Mouse (Mus musculus): ENCODE results near the gene Itga1. TPM values are rescaled to one million over a fixed set of nuclear protein-coding genes. Genes with fewer than 3 reads are reported as not detected.
A peak's percentile ranks its signal among the peaks of the same experiment; 100 is the strongest.

Itga1 gene
- polyA plus RNA-seq, 1 experiment from 2014 or later, result 21.0 TPM

GRCm38 (mm10) chr13:115078997-115079685 lies 22.6 kb downstream of the Itga1 start:
- Histone ChIP-seq H3K9me3 (ENCODE audit: control insufficient read depth, low read length) (no peaks in the 10 kb centered on the region), H3K27me3 (ENCODE audit: control insufficient read depth, insufficient read depth, low read length) (no peaks in the 10 kb centered on the region), H3K9ac (ENCODE audit: low read depth, low read length) (no peak overlapping the region), H3K4me1 (ENCODE audit: control insufficient read depth, insufficient read depth, low read length) (0 out of 2 replicates have a peak, but pooled peaks cover 3% of the 10 kb centered on the region), H3K36me3 (ENCODE audit: control insufficient read depth, insufficient read depth, low read length) (no peaks in the 10 kb centered on the region), H3K4me3 (ENCODE audit: low read length) (no peak overlapping the region), H3K27ac (ENCODE audit: low read depth, low read length) (no peak overlapping the region), H3K4me2 (replicated peaks; ENCODE audit: low read depth, low read length) (no peak overlapping the region)
- 89% methylated on average over 6 of the region's 6 CpGs for WGBS
- ATAC-seq (ENCODE audit: low FRiP score, low TSS enrichment), result no peak

- Histone ChIP-seq H3K4me3 (ENCODE audit: low read length) (no peak overlapping the region), H3K27ac (ENCODE audit: low read depth, low read length) (no peak overlapping the region), H3K4me2 (replicated peaks; ENCODE audit: low read depth, low read length) (no peak overlapping the region), H3K9me3 (ENCODE audit: control insufficient read depth, low read length) (no peaks in the 10 kb centered on the region), H3K36me3 (ENCODE audit: control insufficient read depth, insufficient read depth, low read length) (no peaks in the 10 kb centered on the region), H3K9ac (ENCODE audit: low read depth, low read length) (no peak overlapping the region), H3K27me3 (ENCODE audit: control insufficient read depth, insufficient read depth, low read length) (no peaks in the 10 kb centered on the region), H3K4me1 (ENCODE audit: control insufficient read depth, insufficient read depth, low read length) (0 out of 2 replicates have a peak, but pooled peaks cover 3% of the 10 kb centered on the region)
- no peak for ATAC-seq (ENCODE audit: low FRiP score, low TSS enrichment)
- 80% methylated on average over 9 of the region's 9 CpGs for WGBS
Measured at GRCm38 (mm10) chr13:115077346-115078134, 24.2 kb downstream of the Itga1 start.

- Histone ChIP-seq H3K27ac (ENCODE audit: low read depth, low read length) (no peak overlapping the region), H3K9ac (ENCODE audit: low read depth, low read length) (no peak overlapping the region)
- ATAC-seq (ENCODE audit: low FRiP score, low TSS enrichment), result no peak
Measured at GRCm38 (mm10) chr13:115072386-115072785, 29.4 kb downstream of the Itga1 start.

GRCm38 (mm10) chr13:115071431-115071830 lies 30.3 kb downstream of the Itga1 start:
- no peak for ATAC-seq (ENCODE audit: low FRiP score, low TSS enrichment)
- H3K27ac ChIP-seq (ENCODE audit: low read depth, low read length), result no peak overlapping the region
- WGBS, result 86% methylated on average over 3 of the region's 3 CpGs
- no peak overlapping the region for H3K4me2 ChIP-seq (replicated peaks; ENCODE audit: low read depth, low read length)
- no peaks in the 10 kb centered on the region for H3K36me3 ChIP-seq (ENCODE audit: control insufficient read depth, insufficient read depth, low read length)
- no peaks in the 10 kb centered on the region for H3K27me3 ChIP-seq (ENCODE audit: control insufficient read depth, insufficient read depth, low read length)
- H3K9ac ChIP-seq (ENCODE audit: low read depth, low read length), result no peak overlapping the region
- no peak overlapping the region for H3K4me3 ChIP-seq (ENCODE audit: low read length)
- no peaks in the 10 kb centered on the region for H3K9me3 ChIP-seq (ENCODE audit: control insufficient read depth, low read length)
- H3K4me1 ChIP-seq (ENCODE audit: control insufficient read depth, insufficient read depth, low read length), result peaks cover 4% of the 10 kb centered on the region; the same call in 1 of the 2 replicates

More at GRCm38 (mm10) chr13:115072386-115072785, 29.4 kb downstream of the Itga1 start:
- no peak overlapping the region for H3K4me3 ChIP-seq (ENCODE audit: low read length)
- no peaks in the 10 kb centered on the region for H3K27me3 ChIP-seq (ENCODE audit: control insufficient read depth, insufficient read depth, low read length)
- H3K4me1 ChIP-seq (ENCODE audit: control insufficient read depth, insufficient read depth, low read length), result peaks cover 4% of the 10 kb centered on the region; the same call in 1 of the 2 replicates
- no peaks in the 10 kb centered on the region for H3K9me3 ChIP-seq (ENCODE audit: control insufficient read depth, low read length)
- WGBS, result 77% methylated on average over 6 of the region's 6 CpGs
- H3K4me2 ChIP-seq (replicated peaks; ENCODE audit: low read depth, low read length), result no peak overlapping the region
- H3K36me3 ChIP-seq (ENCODE audit: control insufficient read depth, insufficient read depth, low read length), result no peaks in the 10 kb centered on the region

GRCm38 (mm10) chr13:115067968-115068330 lies 33.8 kb downstream of the Itga1 start:
- no peak overlapping the region for H3K9ac ChIP-seq (ENCODE audit: low read depth, low read length)
- H3K27me3 ChIP-seq (ENCODE audit: control insufficient read depth, insufficient read depth, low read length), result no peaks in the 10 kb centered on the region
- H3K36me3 ChIP-seq (ENCODE audit: control insufficient read depth, insufficient read depth, low read length), result no peaks in the 10 kb centered on the region
- no peak overlapping the region for H3K4me2 ChIP-seq (replicated peaks; ENCODE audit: low read depth, low read length)
- H3K27ac ChIP-seq (ENCODE audit: low read depth, low read length), result 0 out of 2 replicates have a peak overlapping the region, but pooled peaks have one; percentile 47
- H3K4me1 ChIP-seq (ENCODE audit: control insufficient read depth, insufficient read depth, low read length), result peaks cover 4% of the 10 kb centered on the region; the same call in 1 of the 2 replicates
- ATAC-seq (ENCODE audit: low FRiP score, low TSS enrichment), result no peak
- WGBS, result 88% methylated on average over 1 of the region's 1 CpGs
- no peaks in the 10 kb centered on the region for H3K9me3 ChIP-seq (ENCODE audit: control insufficient read depth, low read length)
- H3K4me3 ChIP-seq (ENCODE audit: low read length), result no peak overlapping the region

GRCm38 (mm10) chr13:115067324-115067967 lies 34.3 kb downstream of the Itga1 start:
- Histone ChIP-seq H3K27me3 (ENCODE audit: control insufficient read depth, insufficient read depth, low read length) (no peaks in the 10 kb centered on the region), H3K4me1 (ENCODE audit: control insufficient read depth, insufficient read depth, low read length) (peaks cover 4% of the 10 kb centered on the region; the same call in 1 of the 2 replicates), H3K4me3 (ENCODE audit: low read length) (no peak overlapping the region), H3K9me3 (ENCODE audit: control insufficient read depth, low read length) (no peaks in the 10 kb centered on the region), H3K36me3 (ENCODE audit: control insufficient read depth, insufficient read depth, low read length) (no peaks in the 10 kb centered on the region), H3K9ac (ENCODE audit: low read depth, low read length) (no peak overlapping the region), H3K4me2 (replicated peaks; ENCODE audit: low read depth, low read length) (no peak overlapping the region), H3K27ac (ENCODE audit: low read depth, low read length) (no peak overlapping the region)
- WGBS, result 64% methylated on average over 4 of the region's 4 CpGs
- peak; percentile 78; the same call in 1 of the 2 replicates for ATAC-seq (ENCODE audit: low FRiP score, low TSS enrichment)

- WGBS, result 81% methylated on average over 5 of the region's 5 CpGs
- no peak overlapping the region for H3K27ac ChIP-seq (ENCODE audit: low read depth, low read length)
- no peak for ATAC-seq (ENCODE audit: low FRiP score, low TSS enrichment)
- no peak overlapping the region for H3K4me3 ChIP-seq (ENCODE audit: low read length)
- no peak overlapping the region for H3K4me2 ChIP-seq (replicated peaks; ENCODE audit: low read depth, low read length)
- peaks cover 4% of the 10 kb centered on the region; the same call in 1 of the 2 replicates for H3K4me1 ChIP-seq (ENCODE audit: control insufficient read depth, insufficient read depth, low read length)
- H3K36me3 ChIP-seq (ENCODE audit: control insufficient read depth, insufficient read depth, low read length), result no peaks in the 10 kb centered on the region
- no peaks in the 10 kb centered on the region for H3K9me3 ChIP-seq (ENCODE audit: control insufficient read depth, low read length)
- no peaks in the 10 kb centered on the region for H3K27me3 ChIP-seq (ENCODE audit: control insufficient read depth, insufficient read depth, low read length)
- no peak overlapping the region for H3K9ac ChIP-seq (ENCODE audit: low read depth, low read length)
Measured at GRCm38 (mm10) chr13:115057555-115057954, 44.2 kb downstream of the Itga1 start.

GRCm38 (mm10) chr13:115054783-115055182 lies 47.0 kb downstream of the Itga1 start:
- Histone ChIP-seq H3K9ac (ENCODE audit: low read depth, low read length) (no peak overlapping the region), H3K27ac (ENCODE audit: low read depth, low read length) (no peak overlapping the region), H3K27me3 (ENCODE audit: control insufficient read depth, insufficient read depth, low read length) (no peaks in the 10 kb centered on the region), H3K9me3 (ENCODE audit: control insufficient read depth, low read length) (no peaks in the 10 kb centered on the region), H3K4me3 (ENCODE audit: low read length) (no peak overlapping the region), H3K36me3 (ENCODE audit: control insufficient read depth, insufficient read depth, low read length) (no peaks in the 10 kb centered on the region), H3K4me2 (replicated peaks; ENCODE audit: low read depth, low read length) (peak overlapping the region; percentile 25), H3K4me1 (ENCODE audit: control insufficient read depth, insufficient read depth, low read length) (peaks cover 7% of the 10 kb centered on the region; the same call in 1 of the 2 replicates)
- peak; percentile 76 for ATAC-seq (ENCODE audit: low FRiP score, low TSS enrichment)
- 3% methylated on average over 9 of the region's 9 CpGs for WGBS
